Comparison of ENCODE assay signal across 7 mouse cellular contexts in genomic region chr9:65460732-65461442, GRCm38 (mm10). TPM values are rescaled to one million over a fixed set of nuclear protein-coding genes. Genes with fewer than 3 reads are reported as not detected.
A peak's percentile ranks its signal among the peaks of the same experiment; 100 is the strongest.
DNase-seq lines count a peak whose midpoint lies in the region; ATAC-seq lines count a peak whose summit lies in the region.

Gene Spg21 (plus strand): TSS chr9:65460947.

- peaks cover 14% of the 10 kb centered on the region for H3K4me1 ChIP-seq in intestine, embryonic 16.5 days (ENCODE audit: control insufficient read depth, insufficient read depth, low read length)
- peaks cover 14% of the 10 kb centered on the region for H3K4me1 ChIP-seq in midbrain, embryonic 11.5 days (ENCODE audit: control insufficient read depth, insufficient read depth, low read length)

- H3K4me3 ChIP-seq in intestine, embryonic 16.5 days (ENCODE audit: low read length), result peak within 1 kb of the TSS; percentile 83
- peak within 1 kb of the TSS; percentile 71 for H3K4me3 ChIP-seq in midbrain, embryonic 11.5 days (ENCODE audit: low read depth, low read length)

- intact Hi-C loops in left cerebral cortex, postnatal 36 days (cut with DNase I), result loop anchor here (5.0 kb wide), 1 partner anchor 121 kb away; the partner anchor contains the start of gene Plekho2

- H3K4me2 ChIP-seq in intestine, embryonic 16.5 days (ENCODE audit: low read depth, low read length), result peak within 1 kb of the TSS; percentile 79
- peak within 1 kb of the TSS; percentile 68 for H3K4me2 ChIP-seq in midbrain, embryonic 11.5 days

- H3K9ac ChIP-seq in intestine, embryonic 16.5 days (ENCODE audit: low read depth, low read length), result peak within 1 kb of the TSS; percentile 87
- H3K9ac ChIP-seq in midbrain, embryonic 11.5 days (ENCODE audit: low read length), result peak within 1 kb of the TSS; percentile 84

- ATAC-seq in intestine, embryonic 16.5 days, result peak; percentile 97
- peak; percentile 97 for ATAC-seq in midbrain, embryonic 11.5 days (ENCODE audit: low FRiP score)

- 0 out of 2 replicates have a peak, but pooled peaks cover 4% of the 10 kb centered on the region for H3K36me3 ChIP-seq in intestine, embryonic 16.5 days (ENCODE audit: control insufficient read depth, insufficient read depth, low read length)
- H3K36me3 ChIP-seq in midbrain, embryonic 11.5 days (ENCODE audit: control insufficient read depth, insufficient read depth, low read length), result no peaks in the 10 kb centered on the region

- H3K27me3 ChIP-seq in intestine, embryonic 16.5 days (replicated peaks; ENCODE audit: control insufficient read depth, insufficient read depth, low read length), result no peaks in the 10 kb centered on the region
- no peaks in the 10 kb centered on the region for H3K27me3 ChIP-seq in midbrain, embryonic 11.5 days (ENCODE audit: control insufficient read depth, insufficient read depth, low read length)

- WGBS in intestine, embryonic 16.5 days, result under 1% methylated on average over 51 of the region's 53 CpGs
- under 1% methylated on average over 52 of the region's 53 CpGs for WGBS in midbrain, embryonic 11.5 days

- DNase-seq in adrenal gland, adult 2 months, result peak; percentile 99
- peak; percentile 91 for DNase-seq in embryo, embryonic 11.5 days (ENCODE audit: low read depth, low spot score)
- DNase-seq in gastrocnemius, postnatal 4 days (ENCODE audit: low spot score in 2 of 2), result peak; percentile 95 to 96
- DNase-seq in left cerebral cortex, postnatal 36 days (ENCODE audit: low spot score in 2 of 2), result peak; percentile 94
- DNase-seq in midbrain, embryonic 11.5 days (ENCODE audit: low spot score, missing footprints), result peak; percentile 100
- DNase-seq in skeletal muscle tissue, adult 2 months (ENCODE audit: low read depth, low spot score), result peak; percentile 89

- peak within 1 kb of the TSS; percentile 87 for H3K27ac ChIP-seq in intestine, embryonic 16.5 days (ENCODE audit: low read length)
- peak within 1 kb of the TSS; percentile 74 for H3K27ac ChIP-seq in midbrain, embryonic 11.5 days (ENCODE audit: low read depth, low read length)

- no peaks in the 10 kb centered on the region for H3K9me3 ChIP-seq in intestine, embryonic 16.5 days (ENCODE audit: control insufficient read depth, low read length)
- no peaks in the 10 kb centered on the region for H3K9me3 ChIP-seq in midbrain, embryonic 11.5 days (ENCODE audit: control insufficient read depth, low read length)

RNA-seq across cellular contexts. Expression of gene Spg21, which starts in this region (rescaled TPM):
- total RNA-seq in adrenal gland, adult 2 months (2021), result 10 to 100 TPM; 47.7 to 73.6 TPM
- polyA plus RNA-seq in adrenal gland, adult 2 months (2012; rRNA removed), result 16.2 and 22.4 TPM in 2 replicates
- total RNA-seq in gastrocnemius, postnatal 4 days (2021), result 10 to 100 TPM; 72.6 to 85.4 TPM
- 95.1 and 107 TPM in 2 replicates for polyA plus RNA-seq in intestine, embryonic 16.5 days (2015; fragmentation: Nextera tagmentation; extraction: Ambion mirVana)
- 10 to 100 TPM; 27.4 to 30.8 TPM for total RNA-seq in left cerebral cortex, postnatal 36 days (2021)
- polyA plus RNA-seq in midbrain, embryonic 11.5 days (2014; fragmentation: Nextera tagmentation; extraction: Ambion mirVana), result 122 and 125 TPM in 2 replicates

Comparison
In these comparisons a context has a peak if more than half of its experiments do, and no peak if none do; other contexts are left out.
1. Peak in every context shown above with its lines: DNase-seq, ATAC-seq, H3K4me3 ChIP-seq and H3K27ac ChIP-seq.